Mouse (Mus musculus): ENCODE results near the gene Pcid2.
"Not testable (repeated sequence)": the region's sequence is repeated elsewhere in the genome, so short reads cannot be mapped to it uniquely, and the experiment has no call there.

The Pcid2 gene

DNA sequence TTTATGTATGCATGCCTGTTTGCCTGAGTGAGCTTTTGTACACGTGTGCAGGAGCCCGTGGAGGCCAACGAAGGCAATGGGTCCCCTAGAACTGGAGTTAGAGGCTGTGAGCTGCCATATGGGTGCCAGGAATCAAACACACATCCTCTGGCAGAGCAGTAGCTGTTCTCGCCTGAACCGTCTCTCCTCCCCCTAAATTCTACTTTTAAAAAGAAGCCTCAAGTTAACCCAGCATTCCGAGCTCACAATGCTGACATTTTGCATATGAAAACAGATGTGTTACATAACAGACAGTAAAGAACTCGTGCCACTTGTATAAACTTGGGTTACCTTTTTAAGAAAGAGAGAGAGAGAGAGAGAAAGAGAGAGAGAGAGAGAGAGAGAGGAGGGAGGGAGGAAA is 27.7 kb downstream of the Pcid2 start:
- DNase-seq (ENCODE audit: low spot score in 2 of 2) = no peak

DNA sequence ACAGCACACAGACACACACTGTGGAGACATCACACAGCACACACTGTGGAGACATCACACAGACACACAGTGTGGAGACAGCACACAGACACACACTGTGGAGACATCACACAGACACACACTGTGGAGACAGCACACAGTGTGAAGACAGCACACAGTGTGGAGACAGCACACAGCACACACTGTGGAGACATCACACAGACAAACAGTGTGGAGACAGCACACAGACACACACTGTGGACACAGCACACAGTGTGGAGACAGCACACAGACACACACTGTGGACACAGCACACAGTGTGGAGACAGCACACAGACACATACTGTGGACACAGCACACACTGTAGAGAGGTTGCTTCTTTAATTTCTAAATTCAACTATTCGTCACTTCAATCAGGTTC is 29.7 kb downstream of the Pcid2 start:
- DNase-seq (ENCODE audit: low spot score in 2 of 2) = not testable (repeated sequence)

DNA sequence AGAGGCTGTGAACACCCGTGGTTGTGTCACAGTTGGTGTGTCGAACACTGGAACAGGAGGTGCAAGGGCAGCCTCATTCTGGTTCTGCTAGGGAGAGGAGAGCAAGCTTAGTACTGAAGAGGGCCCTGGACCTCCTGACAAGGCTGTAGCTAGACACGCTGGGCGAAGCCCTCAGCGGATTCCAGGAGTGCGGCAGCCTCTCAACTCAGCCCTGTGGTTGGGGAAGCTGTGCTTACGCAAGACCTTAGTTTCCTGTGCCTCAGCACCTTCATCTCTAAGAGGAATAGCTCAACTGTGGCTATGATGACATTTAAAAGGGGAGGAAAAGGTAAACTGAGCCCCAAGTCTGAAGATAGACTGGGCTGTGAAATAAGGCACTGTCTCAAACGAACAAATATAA is 30.2 kb downstream of the Pcid2 start:
- DNase-seq (ENCODE audit: low spot score in 2 of 2) = no peak

DNA sequence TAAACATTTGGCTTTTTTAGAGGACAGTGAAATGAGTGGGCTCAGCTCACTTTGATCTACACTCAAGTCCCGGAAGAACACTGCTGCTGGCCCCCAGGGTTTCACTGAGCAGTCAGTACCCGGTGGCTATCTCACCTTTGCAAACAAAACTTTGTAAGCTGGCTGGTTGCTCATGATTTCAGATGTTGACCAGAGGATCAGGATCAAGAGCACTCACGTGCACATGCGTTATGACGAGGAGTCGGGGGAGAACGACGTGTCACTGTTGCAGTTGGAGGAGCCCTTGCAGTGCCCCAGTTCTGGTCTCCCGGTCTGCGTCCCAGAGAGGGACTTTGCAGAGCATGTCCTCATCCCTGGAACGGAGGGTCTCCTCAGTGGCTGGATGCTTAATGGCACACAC is 32.0 kb downstream of the Pcid2 start:
- DNase-seq (ENCODE audit: low spot score in 2 of 2) = no peak

DNA sequence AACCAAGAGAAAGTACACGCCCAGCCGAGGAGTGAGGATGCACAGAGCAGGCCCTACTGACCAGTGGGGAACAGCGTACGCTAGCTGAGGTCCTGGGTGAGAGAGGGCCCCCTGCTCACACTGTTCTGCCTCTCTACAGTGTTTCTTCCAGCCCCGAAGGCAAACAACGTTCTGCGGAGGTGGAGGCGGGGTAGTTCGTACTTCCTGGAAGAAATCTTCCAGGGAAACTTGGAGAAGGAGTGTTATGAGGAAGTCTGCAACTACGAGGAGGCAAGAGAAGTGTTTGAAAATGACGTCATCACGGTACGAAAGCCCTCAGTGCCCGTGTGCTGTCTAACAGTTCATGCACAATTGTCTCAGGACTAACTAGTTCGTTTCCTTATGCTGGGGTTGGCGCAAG is 42.1 kb downstream of the Pcid2 start:
- no peak for DNase-seq (ENCODE audit: low spot score in 2 of 2)

DNA sequence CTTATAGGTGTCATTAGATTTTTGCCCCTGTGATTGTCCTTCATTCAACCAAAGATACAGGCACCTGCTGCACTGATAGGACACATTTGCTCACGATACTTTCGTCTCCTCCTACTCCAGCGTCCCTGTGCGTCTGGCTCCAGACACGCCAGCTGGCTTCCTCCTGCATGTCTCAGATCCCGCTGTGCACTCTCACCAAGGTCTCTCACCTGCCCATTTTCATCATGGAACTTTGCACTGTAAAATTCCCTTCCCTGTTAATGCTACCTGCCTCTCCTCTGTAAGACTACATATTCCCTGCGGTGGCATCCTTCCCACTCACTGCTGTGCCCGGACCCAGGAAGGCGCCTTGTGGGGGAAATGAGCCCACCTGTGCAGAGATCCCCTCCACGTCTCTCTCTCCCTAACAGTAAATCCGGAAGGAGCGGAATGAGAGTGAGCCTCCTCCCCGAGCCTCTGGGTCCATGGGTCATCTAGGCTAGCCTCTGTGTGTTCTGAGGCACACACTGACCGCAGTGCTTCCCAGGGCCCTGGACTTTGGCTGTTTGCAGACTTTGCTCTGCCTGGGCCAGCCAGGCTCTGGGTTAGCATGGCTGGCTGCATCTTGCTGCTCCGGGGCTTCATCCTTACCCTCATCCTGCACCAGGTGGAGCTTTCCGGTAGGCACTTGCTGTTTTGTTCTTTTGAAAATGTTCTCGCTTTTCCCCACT is 44.7 kb downstream of the Pcid2 start, which contains the start of gene Proz:
Proz (plus strand) TSS at position 474 of the 710 bp plus-strand sequence.
- DNase-seq (ENCODE audit: low spot score in 2 of 2) = no peak

DNA sequence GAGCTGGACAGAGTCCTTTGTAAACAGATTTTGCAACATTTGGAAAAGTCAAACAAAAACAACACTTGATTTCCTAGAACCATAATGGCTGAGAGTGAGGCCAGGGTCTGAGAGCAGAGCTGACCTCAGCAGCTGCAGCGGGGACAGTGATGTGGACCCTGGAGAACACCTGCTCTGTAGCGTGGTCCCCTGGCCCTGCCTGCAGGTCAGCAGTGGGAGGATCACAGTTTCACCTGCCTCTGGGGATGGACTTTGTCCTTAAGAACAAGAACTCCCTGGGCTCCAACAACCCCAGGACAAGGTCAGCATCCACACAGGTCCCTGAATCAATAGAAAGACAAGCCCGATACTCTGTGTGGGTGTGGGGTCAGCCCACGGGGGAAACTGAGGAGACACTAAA is 47.9 kb downstream of the Pcid2 start:
- DNase-seq (ENCODE audit: low spot score in 2 of 2) = no peak

DNA sequence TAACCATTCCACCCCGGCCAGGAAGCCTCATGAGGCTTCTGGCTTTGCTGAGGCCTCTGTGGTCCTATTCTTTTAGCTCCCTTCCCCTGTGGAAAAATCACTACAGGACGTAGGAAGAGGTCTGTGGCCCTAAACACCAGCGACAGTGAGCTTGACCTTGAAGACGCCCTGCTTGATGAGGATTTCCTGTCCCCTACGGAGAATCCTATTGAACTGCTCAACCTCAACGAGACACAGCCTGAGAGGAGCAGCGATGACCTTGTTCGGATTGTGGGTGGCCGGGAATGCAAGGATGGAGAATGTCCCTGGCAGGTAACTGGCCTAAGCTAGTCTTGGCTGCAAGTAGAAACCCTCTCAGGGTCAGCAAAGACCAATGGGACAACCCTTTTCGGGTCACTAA is 54.7 kb downstream of the Pcid2 start:
- no peak for DNase-seq (ENCODE audit: low spot score in 2 of 2)

DNA sequence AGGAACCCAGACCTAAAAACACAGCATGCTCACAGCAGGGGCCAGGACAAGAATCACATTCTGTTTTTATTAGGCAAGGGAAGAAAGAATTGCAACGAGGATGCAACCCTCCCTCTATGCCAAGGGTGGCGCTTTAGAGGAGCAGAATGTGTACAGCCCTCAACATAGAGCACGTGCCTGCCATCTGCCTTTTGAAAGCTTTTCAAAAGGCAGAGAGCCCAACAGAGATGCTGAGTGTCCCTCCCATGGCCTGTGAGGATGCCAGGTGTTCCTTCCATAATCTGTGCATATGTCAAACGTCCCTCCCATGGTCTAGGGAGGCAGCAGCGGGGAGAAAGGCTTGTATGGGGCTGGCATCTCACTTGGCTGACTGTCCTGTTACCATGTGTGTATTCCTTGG is 57.6 kb downstream of the Pcid2 start:
- no peak for DNase-seq (ENCODE audit: low spot score in 2 of 2)

DNA sequence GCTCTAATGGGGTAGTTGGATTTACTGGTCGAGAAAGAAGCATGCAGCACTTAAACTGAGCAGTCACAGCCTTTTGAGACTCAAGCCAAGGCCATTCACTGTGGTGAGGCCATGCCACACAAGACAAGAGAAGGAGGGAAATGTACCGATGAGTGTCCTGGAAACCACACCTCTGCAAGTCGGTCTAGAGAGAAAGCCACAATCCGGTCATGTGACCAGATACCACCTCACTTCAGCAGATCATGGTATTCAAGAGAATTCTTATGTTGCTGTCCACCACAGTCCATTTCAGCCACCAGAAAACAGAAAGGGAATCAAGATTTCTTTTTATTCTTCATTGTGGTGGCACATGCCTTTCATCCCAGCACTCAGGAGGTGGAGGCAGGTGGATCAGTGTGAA is 63.8 kb downstream of the Pcid2 start:
- no peak for DNase-seq (ENCODE audit: low spot score in 2 of 2)

DNA sequence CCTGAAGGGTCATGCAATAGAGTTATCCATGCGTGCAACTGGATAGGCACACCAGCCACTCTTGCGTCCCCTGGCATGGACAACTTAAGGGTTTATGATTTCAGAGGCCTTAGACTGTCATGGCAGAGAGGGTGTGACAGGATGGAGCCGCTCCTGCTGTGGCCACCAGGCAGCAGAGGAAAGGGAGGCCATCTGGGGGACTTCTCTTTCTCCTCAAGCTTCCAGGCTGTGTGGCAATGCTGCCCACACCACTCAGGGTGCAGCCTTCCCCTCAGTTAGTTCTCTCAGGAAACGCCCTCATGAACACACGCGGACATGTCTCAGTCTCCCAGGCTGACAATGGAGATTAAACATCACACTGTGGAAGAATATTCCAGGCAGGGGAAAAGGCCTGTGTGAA is 66.2 kb downstream of the Pcid2 start:
- no peak for DNase-seq (ENCODE audit: low spot score in 2 of 2)

DNA sequence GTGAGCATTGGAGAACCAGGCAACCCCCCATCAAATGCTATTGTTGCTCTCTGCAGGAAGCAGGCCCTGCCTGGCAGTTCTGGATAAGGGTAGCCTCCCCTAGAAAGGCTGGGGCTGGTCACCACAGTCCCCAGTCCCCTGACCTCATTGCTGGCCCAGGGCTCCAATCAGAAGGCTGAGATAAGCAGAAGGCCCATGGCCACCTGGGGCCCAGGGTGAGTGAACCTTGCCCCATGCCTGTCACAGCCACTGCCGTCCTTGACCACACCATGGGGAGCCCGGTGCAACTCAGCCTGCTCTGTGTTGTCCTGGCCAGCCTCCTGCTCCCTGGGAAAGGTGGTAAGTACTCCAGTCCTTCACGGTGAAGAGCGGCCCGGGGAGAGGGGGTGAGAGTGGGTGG is 67.7 kb downstream of the Pcid2 start:
- DNase-seq (ENCODE audit: low spot score in 2 of 2) = no peak

DNA sequence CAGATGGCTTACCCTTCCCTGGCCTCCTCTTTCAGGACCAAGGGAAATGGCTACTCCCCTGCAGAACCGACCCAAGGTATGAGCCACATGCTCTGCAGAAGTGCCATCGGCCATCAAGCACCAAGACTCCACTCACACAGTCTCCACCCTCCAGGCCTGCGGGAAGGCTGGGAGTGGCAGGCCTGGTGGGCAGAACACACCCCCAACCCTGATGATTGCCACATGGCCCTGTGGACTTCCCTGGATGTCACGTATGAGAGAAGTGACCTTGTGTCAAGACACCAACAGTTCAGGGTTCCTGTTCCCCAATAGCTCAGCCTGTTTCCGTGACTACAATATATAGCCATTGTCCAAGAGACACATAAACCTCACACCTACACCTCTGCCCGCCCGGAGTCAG is 68.2 kb downstream of the Pcid2 start, which contains the start of gene F10:
F10 (plus strand) TSS at position 294 of the 400 bp plus-strand sequence.
- no peak for DNase-seq (ENCODE audit: low spot score in 2 of 2)

DNA sequence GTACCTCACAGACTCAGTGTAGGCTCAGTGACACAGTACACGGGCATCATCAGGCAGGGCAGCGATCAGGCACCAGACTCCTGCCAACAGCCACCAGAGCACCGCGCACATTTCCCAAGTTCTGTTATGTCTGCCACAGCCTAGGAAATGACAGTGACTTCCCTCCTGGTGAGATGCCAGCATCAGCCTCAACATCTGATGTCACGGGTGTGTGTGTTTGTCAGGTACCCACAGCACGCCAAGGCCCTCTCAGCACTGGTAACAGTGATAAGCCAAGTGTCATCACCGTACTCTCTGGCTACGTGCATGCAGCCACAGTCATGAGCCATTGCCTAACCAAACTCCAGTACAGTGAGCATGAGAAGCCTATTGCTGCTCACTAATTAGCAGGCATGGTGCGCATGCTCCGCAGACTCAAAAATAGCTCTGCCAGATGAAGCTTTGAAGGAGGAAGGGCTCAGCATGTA is 68.9 kb downstream of the Pcid2 start:
- no peak for DNase-seq (ENCODE audit: low spot score in 2 of 2)

DNA sequence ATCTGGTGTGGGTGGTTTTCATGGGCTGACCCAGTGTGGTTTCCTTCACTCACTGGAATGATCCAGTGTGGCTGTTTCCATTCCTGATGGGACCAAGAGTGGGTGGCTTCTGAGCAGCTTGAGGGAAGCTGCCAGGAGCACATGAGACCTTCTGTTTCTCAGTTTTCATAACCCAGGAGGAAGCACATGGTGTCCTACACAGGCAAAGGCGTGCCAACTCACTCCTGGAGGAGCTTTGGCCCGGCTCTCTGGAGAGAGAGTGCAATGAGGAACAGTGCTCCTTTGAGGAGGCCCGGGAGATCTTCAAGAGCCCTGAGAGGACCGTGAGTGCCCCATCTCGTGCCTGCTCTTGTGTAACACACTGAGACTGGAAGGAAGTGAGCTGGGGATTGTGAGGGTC is 76.8 kb downstream of the Pcid2 start:
- DNase-seq (ENCODE audit: low spot score in 2 of 2) = no peak

DNA sequence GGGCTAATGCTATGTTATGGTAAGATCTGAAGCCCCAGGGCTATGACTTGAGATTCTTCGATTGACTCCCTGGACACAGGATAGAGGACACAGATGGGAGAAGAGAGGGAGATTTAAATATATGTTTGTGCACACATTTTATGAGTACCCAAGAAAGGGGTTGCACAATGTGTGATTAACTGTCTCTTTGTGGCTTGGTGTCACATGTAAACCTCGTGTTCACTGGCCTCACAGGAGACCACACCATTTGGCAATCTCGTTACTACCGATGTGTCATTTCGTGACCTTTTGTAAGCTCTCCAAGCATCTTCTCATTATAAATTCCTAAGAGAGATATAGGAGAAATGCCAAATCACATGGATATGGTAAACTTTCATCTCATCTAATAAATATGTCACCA is 77.6 kb downstream of the Pcid2 start:
- DNase-seq (ENCODE audit: low spot score in 2 of 2) = no peak

All from spleen, postnatal 10 days (tissue).